Comparison of ENCODE assay signal across 11 mouse cellular contexts in genomic region chr5:149917374-149917773, GRCm38 (mm10).
DNase-seq lines count a peak whose midpoint lies in the region; ATAC-seq and TF ChIP-seq lines count a peak whose summit lies in the region.
"Had no signal": no experiment of that assay in that cellular context is flagged by ENCODE, and none has a peak within 500 bp of the region (broad histone marks: within the 10 kb centered on the region; RNA-seq: fewer than 3 reads in every experiment).

No protein-coding gene starts in this region.

- WGBS in heart, adult 2 months, result 30% methylated on average over 3 of the region's 3 CpGs
- 29% methylated on average over 3 of the region's 3 CpGs for WGBS in heart, embryonic 12.5 days
- 37% methylated on average over 3 of the region's 3 CpGs for WGBS in lung, postnatal 0 days

- intact Hi-C loops in heart, adult 2 months (cut with DNase I), result no loop called here

- no peak overlapping the region for H3K4me2 ChIP-seq in heart, embryonic 12.5 days
- H3K4me2 ChIP-seq in lung, postnatal 0 days (replicated peaks; ENCODE audit: low read depth, low read length), result no peak overlapping the region
- H3K4me2 ChIP-seq: embryonic facial prominence, embryonic 12.5 days; hindbrain, embryonic 15.5 days had no signal

- DNase-seq in heart, adult 2 months, result peak in 1 of 2 experiments; percentile 19
- DNase-seq in lung, postnatal 0 days (ENCODE audit: low spot score), result no peak
- no peak for DNase-seq in lung, adult 18-20 months
- DNase-seq in R1 (ENCODE audit: low read depth, low spot score), result peak; percentile 42
- DNase-seq in naive thymus-derived CD4-positive, alpha-beta T cell, adult 2 months (ENCODE audit: low read depth), result peak; percentile 10
- no peak for DNase-seq in left cerebral cortex, adult 11 months (ENCODE audit: low spot score)
- no peak for DNase-seq in spleen, postnatal 36 days (ENCODE audit: low spot score in 2 of 2)
- DNase-seq: right cerebral cortex, postnatal 25 days had no signal

- no peaks in the 10 kb centered on the region for H3K36me3 ChIP-seq in heart, adult 2 months (ENCODE audit: control insufficient read depth, insufficient read depth, low read length)
- H3K36me3 ChIP-seq in heart, embryonic 12.5 days, result no peaks in the 10 kb centered on the region
- no peaks in the 10 kb centered on the region for H3K36me3 ChIP-seq in lung, postnatal 0 days (ENCODE audit: insufficient read depth, low read length)
- H3K36me3 ChIP-seq: embryonic facial prominence, embryonic 12.5 days; hindbrain, embryonic 15.5 days had no signal

- no peak for TF ChIP-seq POLR2A in heart, adult 2 months (IDR thresholded peaks at IDR 0.05; ENCODE audit: insufficient read depth, low read depth, low read length)

- H3K27ac ChIP-seq in heart, adult 2 months, result no peak overlapping the region
- H3K27ac ChIP-seq in heart, embryonic 12.5 days (ENCODE audit: poor library complexity, severe bottlenecking), result no peak overlapping the region
- no peak overlapping the region for H3K27ac ChIP-seq in lung, postnatal 0 days (ENCODE audit: low read length)
- H3K27ac ChIP-seq: embryonic facial prominence, embryonic 12.5 days; hindbrain, embryonic 15.5 days had no signal

- no peak overlapping the region for H3K4me3 ChIP-seq in heart, adult 2 months
- H3K4me3 ChIP-seq in heart, embryonic 12.5 days, result no peak overlapping the region
- no peak overlapping the region for H3K4me3 ChIP-seq in lung, postnatal 0 days (ENCODE audit: low read depth, low read length)
- H3K4me3 ChIP-seq: embryonic facial prominence, embryonic 12.5 days; hindbrain, embryonic 15.5 days had no signal

- no peak for ATAC-seq in heart, embryonic 12.5 days (ENCODE audit: insufficient number of reproducible peaks, low FRiP score)
- no peak for ATAC-seq in lung, postnatal 0 days

- no peaks in the 10 kb centered on the region for H3K27me3 ChIP-seq in heart, adult 2 months (ENCODE audit: control insufficient read depth, insufficient read depth, low read length)
- no peaks in the 10 kb centered on the region for H3K27me3 ChIP-seq in heart, embryonic 12.5 days (replicated peaks)
- no peaks in the 10 kb centered on the region for H3K27me3 ChIP-seq in lung, postnatal 0 days (replicated peaks; ENCODE audit: insufficient read depth, low read length)
- H3K27me3 ChIP-seq: embryonic facial prominence, embryonic 12.5 days; hindbrain, embryonic 15.5 days had no signal

- H3K4me1 ChIP-seq in heart, adult 2 months (ENCODE audit: control insufficient read depth, insufficient read depth, low read length), result no peaks in the 10 kb centered on the region; the same call in 1 of the 2 replicates
- H3K4me1 ChIP-seq in heart, embryonic 12.5 days (replicated peaks), result peaks cover 4% of the 10 kb centered on the region; the same call in 1 of the 2 replicates
- no peaks in the 10 kb centered on the region for H3K4me1 ChIP-seq in lung, postnatal 0 days (ENCODE audit: insufficient read depth, low read depth, low read length)
- H3K4me1 ChIP-seq: embryonic facial prominence, embryonic 12.5 days; hindbrain, embryonic 15.5 days had no signal

- no peak for TF ChIP-seq EP300 in heart, adult 2 months (IDR thresholded peaks at IDR 0.05; ENCODE audit: insufficient read depth, low read depth, low read length)
- TF ChIP-seq EP300 in lung, postnatal 0 days (IDR thresholded peaks at IDR 0.05), result no peak

- no peaks in the 10 kb centered on the region for H3K9me3 ChIP-seq in heart, embryonic 12.5 days (replicated peaks)
- no peaks in the 10 kb centered on the region for H3K9me3 ChIP-seq in lung, postnatal 0 days (ENCODE audit: low read length)
- H3K9me3 ChIP-seq: embryonic facial prominence, embryonic 12.5 days; hindbrain, embryonic 15.5 days had no signal

- TF ChIP-seq CTCF in heart, adult 2 months (IDR thresholded peaks at IDR 0.05), result peak; percentile 62
- TF ChIP-seq CTCF in lung, postnatal 0 days (IDR thresholded peaks at IDR 0.05), result peak; percentile 54

- H3K79me2 ChIP-seq in heart, adult 2 months (replicated peaks; ENCODE audit: control insufficient read depth, insufficient read depth, low read length), result no peaks in the 10 kb centered on the region

- H3K9ac ChIP-seq in heart, adult 2 months (ENCODE audit: low read depth, low read length), result no peak overlapping the region
- no peak overlapping the region for H3K9ac ChIP-seq in heart, embryonic 12.5 days
- no peak overlapping the region for H3K9ac ChIP-seq in lung, postnatal 0 days (replicated peaks; ENCODE audit: low read depth)
- H3K9ac ChIP-seq: embryonic facial prominence, embryonic 12.5 days; hindbrain, embryonic 15.5 days had no signal

Comparison
In these comparisons a context has a peak if more than half of its experiments do, and no peak if none do; other contexts are left out.
1. DNase-seq: peak in R1 (single experiment) and naive thymus-derived CD4-positive, alpha-beta T cell, adult 2 months (single experiment); none in lung, postnatal 0 days (single experiment), lung, adult 18-20 months (0 of 2), left cerebral cortex, adult 11 months (single experiment) and spleen, postnatal 36 days (0 of 2).